8 mouse cellular contexts compared by ENCODE assay signal in the genomic region with DNA sequence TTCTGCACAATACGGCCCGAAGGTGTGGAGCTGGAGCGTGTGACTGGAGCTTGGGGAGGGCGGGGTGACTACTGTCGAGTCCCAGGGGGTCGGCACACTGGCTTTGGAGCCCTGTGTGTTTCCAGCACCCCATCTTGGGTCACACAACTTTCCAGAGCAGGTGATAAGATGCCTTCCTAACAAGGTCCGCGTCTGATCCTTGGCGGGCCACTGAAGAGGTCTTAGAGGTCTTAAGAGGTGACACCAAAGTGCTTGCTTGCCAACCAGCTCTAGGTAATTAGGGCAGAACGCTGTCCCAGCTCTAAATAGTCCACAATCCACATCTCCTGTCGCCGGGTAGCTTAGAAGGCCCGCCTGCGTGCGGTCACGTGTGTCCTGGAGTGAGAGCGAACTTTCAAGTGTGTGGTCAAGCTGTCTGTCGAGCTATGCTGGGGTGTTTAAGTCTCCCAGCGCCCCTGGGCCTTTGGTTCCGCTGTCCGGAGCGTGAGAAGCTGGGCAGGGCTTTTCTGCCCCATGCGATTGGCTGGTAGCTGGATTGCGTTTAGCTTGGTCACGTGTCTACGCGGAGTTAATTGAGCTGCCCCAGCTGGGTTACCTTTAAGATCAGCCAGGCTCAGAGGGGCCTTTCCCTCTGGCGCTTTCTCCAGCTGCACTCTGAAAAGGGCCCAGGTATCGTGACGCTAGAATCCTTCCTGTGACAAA. TPM values are rescaled to one million over a fixed set of nuclear protein-coding genes. Genes with fewer than 3 reads are reported as not detected.
A peak's percentile ranks its signal among the peaks of the same experiment; 100 is the strongest.
DNase-seq lines count a peak whose midpoint lies in the region; ATAC-seq and TF ChIP-seq lines count a peak whose summit lies in the region.

No protein-coding gene starts in this region.

- no peaks in the 10 kb centered on the region for H3K9me3 ChIP-seq in hindbrain, embryonic 15.5 days

- H3K9ac ChIP-seq in hindbrain, embryonic 15.5 days = peak overlapping the region; percentile 62

- DNase-seq in adrenal gland, adult 2 months = peak; percentile 90
- DNase-seq in gastrocnemius, adult 2 months = peak; percentile 89
- peak; percentile 39 for DNase-seq in left cerebral cortex, adult 11 months (ENCODE audit: low spot score)
- peak; percentile 86 for DNase-seq in lung, postnatal 10 days
- DNase-seq in retina, embryonic 14.5 days (ENCODE audit: low spot score) = peak; percentile 77
- no peak for DNase-seq in T-cell, adult 2 months (ENCODE audit: low spot score)

- no peaks in the 10 kb centered on the region for H3K27me3 ChIP-seq in hindbrain, embryonic 15.5 days

- no peaks in the 10 kb centered on the region for H3K36me3 ChIP-seq in hindbrain, embryonic 15.5 days

- H3K4me1 ChIP-seq in cortical plate, adult 2 months (ENCODE audit: control insufficient read depth, insufficient read depth, low read length) = no peaks in the 10 kb centered on the region
- H3K4me1 ChIP-seq in hindbrain, embryonic 15.5 days (replicated peaks) = peaks cover 34% of the 10 kb centered on the region

- peak; percentile 36; the same call in 1 of the 2 replicates for TF ChIP-seq POLR2A in cortical plate, adult 2 months (IDR thresholded peaks at IDR 0.05; ENCODE audit: extremely low read depth, insufficient read depth, low read length)

- no peak for TF ChIP-seq CTCF in cortical plate, adult 2 months (IDR thresholded peaks at IDR 0.05; ENCODE audit: extremely low read depth, insufficient read depth, low read length)
- no peak for TF ChIP-seq CTCF in gastrocnemius, adult 2 months (IDR thresholded peaks at IDR 0.05)

- WGBS in hindbrain, embryonic 15.5 days = under 1% methylated on average over 30 of the region's 30 CpGs

- H3K4me2 ChIP-seq in hindbrain, embryonic 15.5 days = peak overlapping the region; percentile 88

- intact Hi-C loops in gastrocnemius, adult 2 months (cut with DNase I) = loop anchor here (2.0 to 10.0 kb wide), 2 partner anchors 42 to 196 kb away; no protein-coding TSS in a partner anchor

- ATAC-seq in hindbrain, embryonic 15.5 days (ENCODE audit: low FRiP score, low read depth) = peak; percentile 33

- peak overlapping the region; percentile 95; the same call in 1 of the 2 replicates for H3K27ac ChIP-seq in cortical plate, adult 2 months (ENCODE audit: insufficient read depth, low read length)
- peak overlapping the region; percentile 97 for H3K27ac ChIP-seq in gastrocnemius, adult 2 months
- H3K27ac ChIP-seq in hindbrain, embryonic 15.5 days (replicated peaks) = peak overlapping the region; percentile 93

- H3K4me3 ChIP-seq in cortical plate, adult 2 months (ENCODE audit: insufficient read depth, low read length) = peak overlapping the region; percentile 89
- H3K4me3 ChIP-seq in gastrocnemius, adult 2 months = peak overlapping the region; percentile 94
- peak overlapping the region; percentile 86 for H3K4me3 ChIP-seq in hindbrain, embryonic 15.5 days

RNA-seq across cellular contexts. Expression of gene Vldlr, which starts 2.4 kb away (rescaled TPM):
- 10 to 100 TPM; 18.5 to 35.4 TPM for total RNA-seq in adrenal gland, adult 2 months (2021)
- polyA plus RNA-seq in adrenal gland, adult 2 months (2012; rRNA removed) = 38.0 and 41.0 TPM in 2 replicates
- polyA plus RNA-seq in cortical plate, adult 2 months (2012; rRNA removed) = 26.8 and 27.3 TPM in 2 replicates
- 10 to 100 TPM; 64.1 to 99.2 TPM for total RNA-seq in gastrocnemius, adult 2 months (2021)
- 27.0 and 30.7 TPM in 2 replicates for polyA plus RNA-seq in hindbrain, embryonic 15.5 days (2015; fragmentation: Nextera tagmentation; extraction: Ambion mirVana)
